Mouse (Mus musculus) megakaryocyte, embryonic 14.5 days (primary cell): ENCODE data around the gene Vstm5. TPM values are rescaled to one million over a fixed set of nuclear protein-coding genes. Genes with fewer than 3 reads are reported as not detected.

ENCODE experiments used
- H3K27me3 ChIP-seq: replicated peaks from 2 replicates; pipeline ENCODE3; 2012; ENCODE audit warnings: inconsistent platforms
- H3K36me3 ChIP-seq: replicated peaks from 2 replicates; pipeline ENCODE3; 2012; ENCODE audit warnings: low read length, inconsistent platforms, mixed read lengths
- H3K4me1 ChIP-seq: 2 replicates; pipeline ENCODE4 v1.6.1; 2012; ENCODE audit warnings: inconsistent platforms
- H3K4me3 ChIP-seq: replicated peaks from 2 replicates; pipeline ENCODE3; 2012; ENCODE audit warnings: moderate library complexity, mild to moderate bottlenecking, inconsistent platforms
- H3K9me3 ChIP-seq: 2 replicates; pipeline ENCODE4 v1.6.1; 2012; ENCODE audit warnings: inconsistent platforms
- FLI1 ChIP-seq: IDR thresholded peaks from 2 replicates; pipeline ENCODE4 v1.6.1; 2012; ENCODE audit warnings: low read length, inconsistent platforms, mixed read lengths
- GATA1 ChIP-seq: IDR thresholded peaks from 3 replicates; pipeline ENCODE4 v1.6.1; 2012; ENCODE audit warnings: mixed read lengths, low read length, inconsistent platforms, borderline replicate concordance
- polyA plus RNA-seq: library from polyadenylated mRNA; stranded (reverse); fragments of >175 nt; gene quantifications from 2 replicates; pipeline ENCODE4 v1.2.3, GENCODE M21; 2012; ENCODE audit warnings: low replicate concordance; ENCODE audit not compliant: insufficient read depth

Gene Vstm5
- polyA plus RNA-seq, 1 experiment, result not detected

DNA sequence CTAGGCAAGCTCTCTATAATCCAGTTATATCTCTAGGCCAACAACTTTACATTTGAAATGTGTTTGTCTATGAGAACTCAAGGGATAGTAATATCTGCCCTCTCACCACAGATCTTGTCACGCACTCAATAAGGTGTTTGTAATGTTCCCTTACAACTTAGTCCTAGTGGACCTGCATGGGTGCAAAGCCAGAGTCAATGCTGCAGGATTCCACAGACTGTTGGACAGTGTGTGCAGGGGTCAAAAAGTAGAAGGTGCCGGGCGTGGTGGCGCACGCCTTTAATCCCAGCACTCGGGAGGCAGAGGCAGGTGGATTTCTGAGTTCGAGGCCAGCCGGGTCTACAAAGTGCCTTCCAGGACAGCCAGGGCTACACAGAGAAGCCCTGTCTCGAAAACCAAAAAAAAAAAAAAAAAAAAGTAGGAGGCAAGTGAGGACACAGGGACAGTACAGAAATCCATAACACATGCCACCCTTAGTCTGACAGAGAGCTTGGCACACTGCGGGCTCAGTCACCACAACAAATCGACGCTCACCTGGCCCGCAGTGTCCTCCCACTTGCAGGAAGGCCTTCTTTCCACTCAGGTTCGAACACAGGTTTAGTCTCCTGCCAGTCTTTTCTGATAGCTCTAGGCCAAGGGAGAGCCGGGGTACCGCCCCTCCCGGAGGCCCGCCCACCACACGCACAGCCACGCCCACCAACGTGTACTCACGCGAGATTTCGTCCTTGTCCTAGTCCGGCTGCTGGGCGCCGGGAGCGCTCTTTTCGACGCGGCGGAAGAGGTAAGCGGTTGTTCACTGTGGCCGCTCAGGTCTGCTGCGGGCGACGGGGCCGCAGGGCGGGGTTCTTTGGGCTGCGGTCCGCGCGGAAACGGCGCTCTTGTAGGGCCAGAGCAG, 66.9 kb downstream of the Vstm5 start, which contains the start of gene Taf1d:
Gene Taf1d (plus strand): TSS at position 712 of the 895 bp plus-strand sequence.
- peaks cover 45% of the 10 kb centered on the region for H3K36me3 ChIP-seq
- peaks cover 71% of the 10 kb centered on the region for H3K4me1 ChIP-seq
- peak within 1 kb of the TSS; percentile 99 for H3K4me3 ChIP-seq
- no peaks in the 10 kb centered on the region for H3K27me3 ChIP-seq
- no peak for TF ChIP-seq FLI1
- no peak for TF ChIP-seq GATA1
- no peaks in the 10 kb centered on the region for H3K9me3 ChIP-seq

DNA sequence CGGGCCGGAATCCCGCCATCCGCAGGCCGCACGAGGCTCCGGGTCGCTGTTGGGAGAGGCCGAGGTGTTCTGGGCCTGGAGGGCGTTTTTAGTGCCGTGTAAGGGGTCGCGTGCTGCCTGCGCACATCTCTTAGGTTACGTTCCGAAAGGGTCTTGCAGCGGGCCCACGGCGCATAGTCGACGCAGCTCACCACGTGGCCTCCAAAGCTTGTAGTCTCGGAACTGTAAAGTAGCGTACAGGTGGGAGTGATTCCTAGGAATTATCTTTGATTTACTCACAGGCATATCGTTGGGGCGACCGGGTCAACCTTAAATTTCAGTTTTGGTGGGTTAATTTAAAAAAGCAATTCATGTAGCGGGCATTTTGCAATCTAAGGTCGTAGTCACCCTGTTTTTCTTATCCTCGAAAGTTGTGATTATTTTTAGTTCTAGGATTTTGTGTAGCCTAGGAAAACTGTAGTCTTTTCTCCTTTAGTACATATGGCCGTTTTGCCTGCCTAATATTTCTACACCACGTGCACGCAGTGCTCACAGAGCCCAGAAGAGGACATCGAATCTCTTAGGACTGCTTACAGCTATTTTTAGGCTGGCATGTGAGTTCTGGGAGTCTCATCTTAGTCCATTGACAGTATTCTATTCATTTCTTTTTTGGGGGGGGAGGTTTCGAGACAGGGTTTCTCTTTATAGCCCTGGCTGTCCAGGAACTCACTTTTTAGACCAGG, 67.7 kb downstream of the Vstm5 start, which contains the start of gene 4931406C07Rik:
Gene 4931406C07Rik (minus strand): TSS at position 51 of the 722 bp plus-strand sequence.
- H3K9me3 ChIP-seq, result no peaks in the 10 kb centered on the region
- H3K4me3 ChIP-seq, result peak within 1 kb of the TSS; percentile 99
- no peaks in the 10 kb centered on the region for H3K27me3 ChIP-seq
- peaks cover 68% of the 10 kb centered on the region for H3K4me1 ChIP-seq
- no peak for TF ChIP-seq FLI1
- no peak for TF ChIP-seq GATA1
- peaks cover 47% of the 10 kb centered on the region for H3K36me3 ChIP-seq

DNA sequence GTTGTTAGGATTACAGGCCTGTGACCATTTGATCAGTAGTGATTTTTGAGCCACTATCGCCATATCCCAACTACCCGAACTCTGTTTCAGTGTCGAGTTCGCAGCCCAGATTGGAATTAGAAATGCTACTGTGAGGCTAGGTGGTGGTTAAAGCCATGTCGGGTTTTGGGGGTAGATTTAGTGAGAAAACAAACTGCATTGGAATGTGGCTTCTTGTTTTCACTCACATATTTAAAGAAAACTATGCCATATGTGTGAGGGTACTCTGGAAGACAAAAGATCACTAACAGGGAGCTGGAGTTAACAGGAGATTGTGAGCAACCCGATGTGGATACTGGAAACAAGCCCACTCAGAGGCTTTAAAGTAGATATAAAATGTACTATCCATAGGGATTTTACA, 68.4 kb downstream of the Vstm5 start:
- no peaks in the 10 kb centered on the region for H3K27me3 ChIP-seq
- peaks cover 70% of the 10 kb centered on the region for H3K4me1 ChIP-seq
- TF ChIP-seq GATA1 (no peak), FLI1 (no peak)
- H3K9me3 ChIP-seq, result no peaks in the 10 kb centered on the region
- peaks cover 54% of the 10 kb centered on the region for H3K36me3 ChIP-seq
- peak overlapping the region; percentile 99 for H3K4me3 ChIP-seq

DNA sequence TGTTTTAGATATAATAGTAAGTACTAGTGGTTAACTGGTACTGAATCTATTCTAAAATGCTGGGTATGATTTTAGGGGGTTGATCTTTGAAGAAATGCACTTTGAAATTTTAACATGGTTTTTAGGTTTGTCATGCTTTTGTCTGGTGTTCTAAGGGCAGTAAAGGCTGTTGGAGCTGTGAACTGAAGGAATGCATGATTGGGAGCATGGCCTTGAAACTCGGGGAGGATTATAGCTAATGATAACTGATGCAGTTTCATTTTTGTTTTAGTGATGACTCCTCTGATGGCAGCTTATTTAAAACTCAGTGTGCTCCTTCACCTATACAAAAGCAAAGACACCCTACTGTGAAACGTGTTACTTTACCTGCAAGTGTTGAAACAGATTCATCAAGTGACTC, 69.4 kb downstream of the Vstm5 start:
- TF ChIP-seq FLI1 (no peak), GATA1 (no peak)
- peaks cover 68% of the 10 kb centered on the region for H3K4me1 ChIP-seq
- peak overlapping the region; percentile 62 for H3K4me3 ChIP-seq
- no peaks in the 10 kb centered on the region for H3K9me3 ChIP-seq
- H3K36me3 ChIP-seq, result peaks cover 60% of the 10 kb centered on the region
- H3K27me3 ChIP-seq, result no peaks in the 10 kb centered on the region

Other genes with a start within 250 kb of the Vstm5 start
- gene Panx1, start 193.6 kb upstream of the Vstm5 start, polyA plus RNA-seq, result 13.0 and 18.4 TPM in 2 replicates
- gene Hephl1, start 126.9 kb upstream of the Vstm5 start, polyA plus RNA-seq, result not detected in 2 replicates
- 1.0 and 7.6 TPM in 2 replicates for gene Med17, start 40.9 kb downstream of the Vstm5 start, polyA plus RNA-seq
- gene Taf1d, start 67.2 kb downstream of the Vstm5 start, polyA plus RNA-seq, result 18.8 and 30.9 TPM in 2 replicates
- gene 4931406C07Rik, start 67.4 kb downstream of the Vstm5 start, polyA plus RNA-seq, result 1.9 and 5.2 TPM in 2 replicates
- gene Cep295, start 118.7 kb downstream of the Vstm5 start, polyA plus RNA-seq, result 1.3 TPM in 1 of 2 replicates, not detected in the other